Mouse (Mus musculus): ENCODE measurements around the gene Msi2. TPM values are rescaled to one million over a fixed set of nuclear protein-coding genes. Genes with fewer than 3 reads are reported as not detected.
A peak's percentile ranks its signal among the peaks of the same experiment; 100 is the strongest.

Msi2 gene
- polyA plus RNA-seq, 1 experiment from 2014 or later, result 20.4 TPM

- WGBS, result 78% methylated on average over 4 of the region's 4 CpGs
- no peak overlapping the region for H3K4me3 ChIP-seq
- H3K27ac ChIP-seq, result 0 out of 2 replicates have a peak overlapping the region, but pooled peaks have one; percentile 30
- peaks cover 34% of the 10 kb centered on the region for H3K27me3 ChIP-seq (ENCODE audit: poor library complexity, severe bottlenecking)
- H3K4me1 ChIP-seq, result peaks cover 35% of the 10 kb centered on the region
- H3K9me3 ChIP-seq, result no peaks in the 10 kb centered on the region
- no peak for DNase-seq (ENCODE audit: extremely low spot score, low spot score)
- no peaks in the 10 kb centered on the region for H3K36me3 ChIP-seq (replicated peaks)
Measured at GRCm38 (mm10) chr11:88299345-88299744, 419.0 kb downstream of the Msi2 start.

- Histone ChIP-seq H3K9me3 (no peaks in the 10 kb centered on the region), H3K4me1 (peaks cover 49% of the 10 kb centered on the region), H3K27me3 (ENCODE audit: poor library complexity, severe bottlenecking) (peaks cover 49% of the 10 kb centered on the region), H3K27ac (no peak overlapping the region), H3K4me3 (no peak overlapping the region), H3K36me3 (replicated peaks) (no peaks in the 10 kb centered on the region)
- no peak for DNase-seq (ENCODE audit: extremely low spot score, low spot score)
- 64% methylated on average over 4 of the region's 4 CpGs for WGBS
Measured at GRCm38 (mm10) chr11:88297526-88297925, 420.8 kb downstream of the Msi2 start.

GRCm38 (mm10) chr11:88295298-88295697 is 423.0 kb downstream of the Msi2 start:
- Histone ChIP-seq H3K4me3 (no peak overlapping the region), H3K27ac (no peak overlapping the region), H3K4me1 (peaks cover 48% of the 10 kb centered on the region), H3K9me3 (no peaks in the 10 kb centered on the region), H3K27me3 (ENCODE audit: poor library complexity, severe bottlenecking) (peaks cover 54% of the 10 kb centered on the region), H3K36me3 (replicated peaks) (no peaks in the 10 kb centered on the region)
- 85% methylated on average over 5 of the region's 5 CpGs for WGBS
- DNase-seq (ENCODE audit: extremely low spot score, low spot score), result no peak

GRCm38 (mm10) chr11:88294394-88294710 is 424.0 kb downstream of the Msi2 start:
- H3K27ac ChIP-seq, result peak overlapping the region; percentile 79
- peaks cover 48% of the 10 kb centered on the region for H3K4me1 ChIP-seq
- 19% methylated on average over 17 of the region's 17 CpGs for WGBS

GRCm38 (mm10) chr11:88293631-88294393 is 424.5 kb downstream of the Msi2 start, which contains the start of gene Ccdc182:
Ccdc182 (plus strand) TSS chr11:88294058.
- H3K27ac ChIP-seq, result peak within 1 kb of the TSS; percentile 79
- H3K36me3 ChIP-seq (replicated peaks), result no peaks in the 10 kb centered on the region
- H3K4me3 ChIP-seq, result peak within 1 kb of the TSS; percentile 45
- WGBS, result 36% methylated on average over 20 of the region's 20 CpGs
- H3K27me3 ChIP-seq (ENCODE audit: poor library complexity, severe bottlenecking), result peaks cover 62% of the 10 kb centered on the region
- H3K9me3 ChIP-seq, result no peaks in the 10 kb centered on the region
- no peak for DNase-seq (ENCODE audit: extremely low spot score, low spot score)
- peaks cover 54% of the 10 kb centered on the region for H3K4me1 ChIP-seq

More at GRCm38 (mm10) chr11:88294394-88294710, 424.0 kb downstream of the Msi2 start:
- peak overlapping the region; percentile 45 for H3K4me3 ChIP-seq
- H3K27me3 ChIP-seq (ENCODE audit: poor library complexity, severe bottlenecking), result peaks cover 57% of the 10 kb centered on the region
- no peak for DNase-seq (ENCODE audit: extremely low spot score, low spot score)
- H3K9me3 ChIP-seq, result no peaks in the 10 kb centered on the region
- no peaks in the 10 kb centered on the region for H3K36me3 ChIP-seq (replicated peaks)

GRCm38 (mm10) chr11:88291688-88292087 is 426.6 kb downstream of the Msi2 start:
- Histone ChIP-seq H3K27me3 (ENCODE audit: poor library complexity, severe bottlenecking) (peaks cover 75% of the 10 kb centered on the region), H3K4me1 (peaks cover 49% of the 10 kb centered on the region), H3K36me3 (replicated peaks) (no peaks in the 10 kb centered on the region), H3K27ac (no peak overlapping the region), H3K4me3 (no peak overlapping the region), H3K9me3 (no peaks in the 10 kb centered on the region)
- DNase-seq (ENCODE audit: extremely low spot score, low spot score), result no peak
- WGBS, result 35% methylated on average over 4 of the region's 4 CpGs

GRCm38 (mm10) chr11:88291245-88291644 is 427.1 kb downstream of the Msi2 start:
- H3K9me3 ChIP-seq, result no peaks in the 10 kb centered on the region
- WGBS, result 74% methylated on average over 4 of the region's 4 CpGs
- no peak overlapping the region for H3K4me3 ChIP-seq
- peaks cover 47% of the 10 kb centered on the region for H3K4me1 ChIP-seq
- H3K36me3 ChIP-seq (replicated peaks), result no peaks in the 10 kb centered on the region
- H3K27ac ChIP-seq, result no peak overlapping the region
- no peak for DNase-seq (ENCODE audit: extremely low spot score, low spot score)
- H3K27me3 ChIP-seq (ENCODE audit: poor library complexity, severe bottlenecking), result peaks cover 70% of the 10 kb centered on the region

Small RNA genes lying within 50 kb of the gene (microRNA-seq; reads per million reads assigned to microRNA genes)
- gene Mir378b, result not detected

Other genes starting within 250 kb of the Msi2 start
- 16.6 and 19.2 TPM in 2 replicates for gene Akap1, start 146.1 kb upstream of the Msi2 start, polyA plus RNA-seq (2016; fragmentation: Nextera tagmentation; extraction: Ambion mirVana)
- 72.7 and 76.2 TPM in 2 replicates for gene Scpep1, start 237.0 kb upstream of the Msi2 start, polyA plus RNA-seq (2016; fragmentation: Nextera tagmentation; extraction: Ambion mirVana)
- gene Elobl, start 248.4 kb upstream of the Msi2 start, polyA plus RNA-seq (2016; fragmentation: Nextera tagmentation; extraction: Ambion mirVana), result not detected in 2 replicates

All from forebrain, embryonic 10.5 days (tissue).